Mouse (Mus musculus): ENCODE results near the gene Hnf1a.
A peak's percentile ranks its signal among the peaks of the same experiment; 100 is the strongest.

Hnf1a gene

DNA sequence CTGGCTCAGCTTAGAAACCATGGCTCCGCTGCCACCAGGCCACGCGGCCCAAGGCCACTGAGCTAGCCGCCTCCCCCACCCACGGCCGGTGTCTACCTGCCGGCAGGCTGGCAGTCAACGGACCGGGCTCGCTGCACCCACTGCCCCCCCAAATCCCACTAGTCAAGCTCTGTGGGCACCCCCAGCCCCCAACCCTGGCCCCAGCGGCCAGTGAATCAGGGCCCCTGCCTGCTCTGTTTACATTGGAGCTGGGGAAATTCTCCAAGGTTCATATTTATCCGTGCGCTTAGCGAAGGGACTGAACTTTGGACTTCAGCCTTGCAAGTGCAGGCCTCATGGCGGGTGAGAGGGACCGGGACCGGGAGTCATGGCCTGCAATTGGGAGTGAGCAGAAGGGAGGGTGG is at the start of gene Hnf1a:
Hnf1a (minus strand) TSS at position 271 of the 404 bp plus-strand sequence.
- no peak for DNase-seq (ENCODE audit: low spot score)

- no peak for DNase-seq (ENCODE audit: low spot score)
Observed at GRCm38 (mm10) chr5:115018813-115019212, 47.9 kb upstream of the Hnf1a start.

GRCm38 (mm10) chr5:115018270-115018669 is 47.4 kb upstream of the Hnf1a start:
- no peak for DNase-seq (ENCODE audit: low spot score)

DNA sequence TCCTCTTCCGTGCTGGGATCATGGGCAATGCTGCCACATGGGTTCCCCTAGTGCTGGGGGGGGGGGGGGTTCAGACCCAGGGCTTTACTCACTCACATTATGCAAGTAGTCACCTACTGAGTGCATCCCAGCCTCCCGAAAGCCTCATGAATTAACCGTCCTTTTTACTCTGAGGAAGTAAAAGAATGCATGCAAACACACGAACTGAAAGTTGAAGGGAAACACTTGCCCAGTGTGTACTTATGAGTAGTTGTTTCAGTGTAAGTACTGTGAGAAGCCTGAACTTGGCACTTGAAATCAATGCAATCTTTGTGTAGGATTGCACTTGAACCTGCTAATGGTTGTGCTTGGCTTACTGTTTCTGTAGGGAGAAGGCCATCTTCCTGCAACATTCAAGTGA is 44.2 kb upstream of the Hnf1a start:
- no peak for DNase-seq (ENCODE audit: low spot score)

- no peak for DNase-seq (ENCODE audit: low spot score)
Observed at GRCm38 (mm10) chr5:115014570-115014969, 43.7 kb upstream of the Hnf1a start.

DNA sequence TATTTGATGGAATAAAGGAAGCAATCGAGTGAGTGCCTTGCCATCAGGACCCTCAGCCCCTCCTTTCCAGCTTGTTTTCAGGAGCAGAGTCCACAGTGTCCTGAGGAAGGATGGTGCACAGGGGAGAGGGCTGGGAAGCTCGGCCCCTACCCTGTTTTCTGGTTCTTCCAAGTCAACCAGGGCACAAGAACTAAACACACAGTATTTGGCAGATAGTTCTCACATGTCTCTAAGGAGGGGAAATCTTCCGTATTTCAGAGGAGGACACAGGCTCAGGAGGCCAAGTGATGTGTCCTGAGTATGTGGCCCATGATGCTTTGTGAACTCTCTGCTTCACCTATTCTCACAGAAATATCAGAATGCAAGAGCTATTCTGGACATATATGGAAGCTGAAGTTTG is 42.5 kb upstream of the Hnf1a start:
- no peak for DNase-seq (ENCODE audit: low spot score)

DNA sequence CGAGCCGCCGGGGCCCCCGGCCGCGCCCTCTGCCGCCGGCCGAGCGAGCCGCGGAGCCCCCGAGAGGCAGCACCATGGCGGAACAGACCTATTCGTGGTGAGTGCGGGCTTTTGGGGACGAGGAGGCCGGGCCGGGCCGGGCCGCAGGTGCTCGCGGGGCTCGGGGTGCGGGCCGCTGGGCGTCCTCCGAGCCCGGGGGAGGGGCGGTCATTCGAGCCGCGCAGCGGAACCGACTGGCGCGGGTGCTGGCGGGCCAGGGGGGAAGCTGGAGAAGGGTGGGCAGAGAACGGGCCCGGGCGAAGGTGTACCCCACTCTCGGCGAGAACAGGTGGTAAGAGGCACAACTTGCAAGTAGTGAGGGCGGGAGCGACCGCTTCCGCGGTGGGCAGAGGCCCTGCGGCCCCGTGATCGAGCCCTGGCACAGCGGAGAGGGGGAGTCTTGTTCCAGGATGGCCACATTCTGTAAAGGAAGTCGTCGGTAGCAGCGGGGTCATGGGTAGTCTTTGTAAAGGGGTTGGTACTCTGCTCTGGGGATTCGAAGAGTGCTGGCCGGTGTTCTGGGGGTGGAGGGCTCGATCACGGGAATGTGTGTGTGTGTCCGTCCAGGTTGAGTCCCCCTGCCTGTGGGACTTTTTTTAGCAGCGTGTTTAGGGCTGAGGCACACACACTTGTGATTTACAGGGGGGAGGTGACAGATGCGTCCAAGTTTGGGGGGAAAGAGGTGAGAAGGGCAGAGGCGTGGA is 40.8 kb upstream of the Hnf1a start:
- DNase-seq (ENCODE audit: low spot score), result peak; percentile 26

DNA sequence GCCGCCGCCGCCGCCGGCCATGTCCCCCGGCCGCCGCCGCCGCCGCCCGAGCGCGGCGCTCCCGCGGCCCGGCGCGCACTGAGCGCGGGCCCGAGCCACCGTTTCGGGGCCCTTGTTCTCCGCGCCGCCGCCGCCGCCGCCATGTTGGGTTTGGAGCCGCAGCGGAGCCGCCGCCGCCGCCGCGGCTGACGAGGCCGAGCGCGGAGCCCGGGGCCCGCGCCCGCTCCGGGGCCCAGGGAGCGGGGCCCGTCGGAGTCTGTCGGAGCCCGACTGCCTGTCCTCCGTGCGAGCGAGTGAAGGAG is 40.3 kb upstream of the Hnf1a start:
- DNase-seq (ENCODE audit: low spot score), result no peak

DNA sequence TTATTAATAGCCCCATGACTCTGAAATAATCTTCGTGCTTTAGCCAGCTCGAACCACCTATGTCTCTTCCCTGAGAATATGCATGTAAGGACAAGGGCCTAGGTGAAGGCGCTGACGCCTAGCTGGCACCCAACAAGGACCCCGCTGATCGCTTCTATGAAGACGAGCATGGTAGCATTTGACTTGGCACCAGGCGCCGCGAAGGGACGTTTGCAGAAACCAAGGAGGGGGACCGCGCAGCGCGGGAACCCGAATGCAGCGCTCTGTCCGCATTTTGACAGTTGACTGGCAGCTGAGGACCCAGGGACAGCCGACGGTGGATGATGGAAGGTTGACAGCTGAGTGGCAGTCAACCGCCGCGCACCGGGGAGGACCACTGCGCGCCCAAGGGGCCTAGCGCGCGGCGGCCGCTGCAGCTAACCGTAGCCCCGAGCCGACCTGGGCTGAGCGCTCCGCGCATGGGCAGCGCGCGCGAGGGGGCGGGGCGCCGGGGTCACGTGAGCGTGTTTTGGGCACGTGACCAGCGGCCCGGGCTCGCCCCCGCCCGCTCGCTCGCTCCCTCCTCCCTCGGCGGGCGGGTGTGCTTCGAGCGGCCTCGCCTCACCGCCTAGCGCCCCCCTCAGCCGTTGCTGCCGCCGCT is 39.8 kb upstream of the Hnf1a start, which contains the start of gene Sppl3:
Sppl3 (plus strand) TSS at position 561 of the 640 bp plus-strand sequence.
- DNase-seq (ENCODE audit: low spot score), result peak; percentile 87

DNA sequence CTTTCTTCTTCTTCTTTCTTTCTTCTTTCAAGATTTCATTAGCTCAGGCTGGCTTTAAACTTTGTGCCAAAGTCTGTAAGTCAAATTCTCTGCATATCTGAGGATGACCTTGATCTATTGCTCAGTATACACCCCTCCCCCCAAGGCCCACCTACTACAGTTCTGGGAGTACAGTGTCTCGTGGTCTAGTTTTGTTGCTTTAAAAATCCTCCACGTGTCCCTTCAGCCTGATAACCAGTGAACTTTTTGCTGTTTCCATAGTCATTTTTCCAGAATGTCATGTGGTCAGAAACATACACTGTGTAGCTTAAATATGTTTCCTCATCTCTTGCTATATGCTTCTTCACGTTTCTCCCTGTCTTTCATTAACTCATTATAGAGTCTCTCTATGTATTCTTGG is 39.1 kb upstream of the Hnf1a start:
- DNase-seq (ENCODE audit: low spot score), result no peak

GRCm38 (mm10) chr5:115009143-115009542 is 38.2 kb upstream of the Hnf1a start:
- DNase-seq (ENCODE audit: low spot score), result no peak

DNA sequence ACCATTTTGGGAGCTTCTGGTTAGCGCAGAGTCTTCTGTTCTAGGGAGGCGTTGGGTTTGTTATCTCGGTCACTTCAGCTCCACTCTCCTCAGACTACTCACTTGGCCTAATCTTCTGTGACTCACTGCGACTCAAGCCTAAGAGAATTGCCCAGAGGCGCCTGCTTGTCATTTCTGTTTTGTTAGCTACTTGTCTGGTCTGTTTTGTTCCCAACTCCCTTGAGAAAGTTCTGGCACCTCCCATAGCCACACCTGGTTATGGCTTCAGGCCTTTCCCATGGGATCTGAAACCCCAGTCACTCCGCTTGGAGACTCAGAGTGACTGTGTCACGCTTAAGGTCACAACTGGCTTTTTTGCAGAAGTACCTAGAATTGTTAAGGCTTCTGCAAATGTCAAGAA is 37.4 kb upstream of the Hnf1a start:
- DNase-seq (ENCODE audit: low spot score), result peak; percentile 9

DNA sequence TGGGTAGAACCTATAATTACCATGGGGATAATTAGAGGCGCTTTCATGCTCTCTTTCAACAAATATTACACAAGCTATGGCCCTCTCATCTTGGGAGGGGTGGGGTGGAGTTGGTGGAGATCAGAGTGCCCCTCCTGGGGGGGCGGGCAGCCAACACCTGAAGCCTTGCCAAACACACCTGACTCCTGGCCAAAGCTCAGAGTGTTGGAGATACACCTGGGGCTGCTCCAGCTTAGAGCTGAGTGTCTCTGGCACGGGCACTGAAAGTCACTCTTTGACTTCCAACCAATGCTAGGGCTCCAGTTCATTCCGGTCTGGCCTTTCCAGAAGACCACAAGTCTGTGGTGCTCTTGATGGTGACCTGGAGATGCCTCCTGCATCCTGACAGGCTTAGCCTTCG is 36.9 kb upstream of the Hnf1a start:
- DNase-seq (ENCODE audit: low spot score), result no peak

GRCm38 (mm10) chr5:115003224-115003873 is 32.5 kb upstream of the Hnf1a start:
- DNase-seq (ENCODE audit: low spot score), result no peak

DNA sequence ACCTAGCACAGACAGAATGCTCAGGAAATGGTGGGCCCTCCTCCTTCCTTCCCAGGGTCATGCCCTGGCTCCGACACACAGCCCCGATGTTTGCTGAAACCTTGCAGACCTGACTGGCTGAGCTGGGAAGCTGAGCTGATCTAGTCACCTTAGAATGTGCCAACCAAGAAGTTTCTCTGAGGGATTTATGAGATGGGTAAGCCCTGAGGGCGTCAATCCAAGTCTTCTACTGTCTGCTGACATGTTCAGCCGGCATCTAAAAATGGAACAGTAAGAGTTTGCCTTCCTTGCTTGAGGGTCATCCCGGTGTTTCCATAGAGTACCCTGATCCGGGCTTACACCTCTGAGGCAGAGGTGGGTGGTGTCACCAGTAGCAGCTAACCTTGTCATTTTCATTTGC is 31.9 kb upstream of the Hnf1a start:
- DNase-seq (ENCODE audit: low spot score), result no peak

DNA sequence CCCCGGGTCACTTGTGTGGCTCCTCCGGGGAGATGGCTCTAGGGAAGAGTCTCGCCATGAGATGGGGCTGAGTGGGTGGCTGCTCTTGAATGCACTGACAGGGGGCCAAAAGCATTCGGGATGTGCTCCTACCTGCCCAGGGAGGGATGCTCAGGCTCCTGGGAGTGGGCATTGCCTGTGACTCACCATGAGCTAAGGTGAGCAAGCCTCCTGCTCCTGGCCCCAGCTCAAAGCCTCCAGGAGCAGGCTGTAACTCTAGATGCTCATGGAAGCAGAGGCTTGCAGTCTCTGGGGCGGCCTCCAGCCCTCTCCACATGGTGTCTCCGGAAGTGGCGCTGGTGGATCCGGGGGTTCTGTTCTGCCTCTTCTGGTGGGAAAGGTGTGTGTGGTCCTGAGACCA is 30.6 kb upstream of the Hnf1a start:
- no peak for DNase-seq (ENCODE audit: low spot score)

GRCm38 (mm10) chr5:115000503-115000902 is 29.6 kb upstream of the Hnf1a start:
- no peak for DNase-seq (ENCODE audit: low spot score)

- DNase-seq (ENCODE audit: low spot score), result no peak
Observed at GRCm38 (mm10) chr5:114997327-114997726, 26.4 kb upstream of the Hnf1a start.

- no peak for DNase-seq (ENCODE audit: low spot score)
Observed at GRCm38 (mm10) chr5:114996447-114996846, 25.6 kb upstream of the Hnf1a start.

DNA sequence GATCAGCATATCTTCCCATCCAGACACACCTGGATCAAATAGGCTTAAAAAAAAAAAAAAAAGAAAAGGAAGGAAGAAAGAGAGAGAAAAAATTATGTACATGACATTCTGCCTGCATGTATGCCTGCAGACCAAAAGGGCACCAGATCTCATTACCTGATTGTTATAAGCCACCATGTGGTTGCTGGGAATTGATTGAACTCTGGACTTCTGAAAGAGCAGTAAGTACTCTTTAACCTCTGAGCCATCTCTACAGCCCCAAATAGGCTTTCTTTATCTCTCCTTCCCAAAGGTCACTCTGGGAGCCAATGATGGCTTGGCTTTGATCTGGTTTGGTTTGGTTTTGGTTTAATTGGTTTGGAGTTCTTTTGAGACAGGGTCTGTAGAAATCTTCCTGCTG is 14.2 kb upstream of the Hnf1a start:
- no peak for DNase-seq (ENCODE audit: low spot score)

DNA sequence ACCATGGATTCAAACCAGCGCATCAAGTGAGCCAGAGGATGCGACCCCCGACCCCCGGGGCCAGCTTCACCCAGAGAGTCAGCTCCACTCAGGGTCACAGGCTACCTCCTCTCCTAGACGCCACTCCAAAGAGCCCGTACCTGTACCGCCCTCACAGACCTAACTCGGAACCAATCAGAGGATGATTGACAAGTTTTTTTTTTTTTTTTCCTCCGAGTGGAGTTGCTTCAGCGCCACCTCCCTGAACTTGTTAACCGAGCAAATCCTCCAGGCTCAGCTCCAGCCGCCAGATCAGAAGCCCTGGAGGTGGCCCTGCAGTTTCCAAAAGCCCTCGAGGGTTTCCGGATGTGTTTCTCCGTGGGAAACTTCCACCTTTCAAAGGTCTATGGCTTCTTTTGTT is 11.1 kb upstream of the Hnf1a start:
- no peak for DNase-seq (ENCODE audit: low spot score)

- peak; percentile 17 for DNase-seq (ENCODE audit: low spot score)
Observed at GRCm38 (mm10) chr5:114980122-114980748, 9.3 kb upstream of the Hnf1a start.

All from MN1 (cell line).